Mouse (Mus musculus) ovary, postnatal 14 days (tissue): ENCODE data around the gene Plin5.

ENCODE experiments used
- DNase-seq: peaks from one replicate; pipeline ENCODE4 v3.0.0; 2022; ENCODE audit warnings: low spot score

Plin5 gene

GRCm38 (mm10) chr17:56117251-56117710 lies at the start of gene Plin5:
Gene Plin5 (minus strand): TSS chr17:56117596.
- no peak for DNase-seq

GRCm38 (mm10) chr17:56165671-56166070 lies 48.3 kb upstream of the Plin5 start:
- DNase-seq: no peak

- DNase-seq: no peak
Observed at GRCm38 (mm10) chr17:56164510-56164909, 47.1 kb upstream of the Plin5 start.

- DNase-seq: no peak
Observed at GRCm38 (mm10) chr17:56163523-56164102, 46.2 kb upstream of the Plin5 start.

- DNase-seq: peak; percentile 88
Observed at GRCm38 (mm10) chr17:56162231-56162774, 44.9 kb upstream of the Plin5 start, which contains the start of gene Tnfaip8l1. Gene Tnfaip8l1 (plus strand): TSS chr17:56162477.

- peak; percentile 44 for DNase-seq
Observed at GRCm38 (mm10) chr17:56159729-56160128, 42.3 kb upstream of the Plin5 start.

- peak; percentile 75 for DNase-seq
Observed at GRCm38 (mm10) chr17:56153643-56154042, 36.2 kb upstream of the Plin5 start.

GRCm38 (mm10) chr17:56149897-56150296 lies 32.5 kb upstream of the Plin5 start:
- no peak for DNase-seq

GRCm38 (mm10) chr17:56148790-56149618 lies 31.6 kb upstream of the Plin5 start:
- DNase-seq: no peak

GRCm38 (mm10) chr17:56148280-56148679 lies 30.9 kb upstream of the Plin5 start:
- no peak for DNase-seq

GRCm38 (mm10) chr17:56147420-56147819 lies 30.0 kb upstream of the Plin5 start:
- DNase-seq: no peak

- no peak for DNase-seq
Observed at GRCm38 (mm10) chr17:56146131-56146530, 28.7 kb upstream of the Plin5 start.

- DNase-seq: no peak
Observed at GRCm38 (mm10) chr17:56144546-56144945, 27.1 kb upstream of the Plin5 start.

- DNase-seq: no peak
Observed at GRCm38 (mm10) chr17:56141702-56142605, 24.6 kb upstream of the Plin5 start.

- no peak for DNase-seq
Observed at GRCm38 (mm10) chr17:56139858-56140595, 22.6 kb upstream of the Plin5 start, which contains the start of gene Sema6b. Gene Sema6b (minus strand): TSS chr17:56140343.

GRCm38 (mm10) chr17:56139355-56139754 lies 22.0 kb upstream of the Plin5 start:
- no peak for DNase-seq

GRCm38 (mm10) chr17:56137839-56138613 lies 20.6 kb upstream of the Plin5 start:
- no peak for DNase-seq

- DNase-seq: no peak
Observed at GRCm38 (mm10) chr17:56136558-56136957, 19.2 kb upstream of the Plin5 start.

GRCm38 (mm10) chr17:56134463-56134971 lies 17.1 kb upstream of the Plin5 start:
- peak; percentile 59 for DNase-seq
